Mouse (Mus musculus) G1E (cell line): ENCODE data around the gene Ppfia4. TPM values are rescaled to one million over a fixed set of nuclear protein-coding genes. Genes with fewer than 3 reads are reported as not detected.

Experiments
- ATAC-seq: 2 replicates; pipeline ENCODE4 v1.8.0; 2016; ENCODE audit warnings: mild to moderate bottlenecking; ENCODE audit not compliant: insufficient number of reproducible peaks, poor library complexity, low FRiP score, severe bottlenecking; ENCODE audit errors: extremely low read depth
- DNase-seq: peaks from one replicate; pipeline ENCODE4 v3.0.0; 2012; ENCODE audit warnings: low spot score
- H3K27me3 ChIP-seq: 2 replicates; pipeline ENCODE4 v1.6.1; 2012; ENCODE audit warnings: mild to moderate bottlenecking, low read length, inconsistent platforms; ENCODE audit not compliant: insufficient read depth
- H3K36me3 ChIP-seq: replicated peaks from 2 replicates; pipeline ENCODE3; 2012; ENCODE audit warnings: mild to moderate bottlenecking, inconsistent platforms
- H3K4me1 ChIP-seq: 2 replicates; pipeline ENCODE4 v1.6.1; 2012; ENCODE audit warnings: low read depth, low read length, inconsistent platforms, mixed read lengths; ENCODE audit not compliant: insufficient read depth
- H3K4me3 ChIP-seq: 2 replicates; pipeline ENCODE4 v1.5.1; 2012; ENCODE audit warnings: low read depth, mild to moderate bottlenecking, inconsistent platforms, low read length, moderate library complexity, mixed read lengths
- H3K9me3 ChIP-seq: replicated peaks from 2 replicates; pipeline ENCODE4 v1.6.1; 2012; ENCODE audit warnings: inconsistent platforms
- CTCF ChIP-seq: IDR thresholded peaks from 2 replicates; pipeline ENCODE4 v1.5.1; 2012; ENCODE audit warnings: low read depth, low read length, inconsistent platforms, mixed read lengths
- GATA1 ChIP-seq: IDR thresholded peaks from 2 replicates; pipeline ENCODE4 v1.6.1; 2012; ENCODE audit warnings: borderline replicate concordance, low read length, inconsistent platforms, mixed read lengths
- GATA2 ChIP-seq: IDR thresholded peaks from 2 replicates; pipeline ENCODE4 v1.6.1; 2012; ENCODE audit warnings: low read depth, low read length, inconsistent platforms, borderline replicate concordance
- POLR2AphosphoS5 ChIP-seq: IDR thresholded peaks from 2 replicates; pipeline ENCODE4 v1.6.1; 2012; ENCODE audit warnings: low read depth, low read length, inconsistent platforms; ENCODE audit not compliant: insufficient replicate concordance
- TAL1 ChIP-seq: conservative IDR thresholded peaks from 2 replicates; pipeline ENCODE4 v1.6.1; 2012; ENCODE audit warnings: low read depth, low read length, inconsistent platforms, mixed read lengths
- polyA plus RNA-seq: library from polyadenylated mRNA; stranded (reverse); fragments of >175 nt; gene quantifications from 2 replicates; pipeline ENCODE4 v1.2.3, GENCODE M21; 2012
- total RNA-seq, 2 experiments: library from RNA; stranded (forward) in 1 of 2; stranded (reverse) in 1 of 2; fragments of 200-1000 nt in 1 of 2; fragments of >200 nt in 1 of 2; fragmentation: Nextera tagmentation in 1 of 2; gene quantifications; 2 replicates each; pipeline ENCODE4 v1.2.3; 2014 to 2017

Ppfia4 gene
- total and polyA plus RNA-seq, 3 experiments: 0.05 to 0.13 TPM; not detected in 1

- no peaks in the 10 kb centered on the region for H3K36me3 ChIP-seq
- peaks cover 56% of the 10 kb centered on the region for H3K27me3 ChIP-seq
- TF ChIP-seq GATA2 (no peak), GATA1 (no peak), POLR2AphosphoS5 (no peak), TAL1 (no peak), CTCF (no peak)
- ATAC-seq (no peak), DNase-seq (no peak)
- H3K9me3 ChIP-seq: no peaks in the 10 kb centered on the region
- H3K4me1 ChIP-seq: peaks cover 4% of the 10 kb centered on the region; the same call in 1 of the 2 replicates
- H3K4me3 ChIP-seq: no peak overlapping the region
Measured at GRCm38 (mm10) chr1:134320691-134321301, 11.9 kb downstream of the Ppfia4 start.

DNA sequence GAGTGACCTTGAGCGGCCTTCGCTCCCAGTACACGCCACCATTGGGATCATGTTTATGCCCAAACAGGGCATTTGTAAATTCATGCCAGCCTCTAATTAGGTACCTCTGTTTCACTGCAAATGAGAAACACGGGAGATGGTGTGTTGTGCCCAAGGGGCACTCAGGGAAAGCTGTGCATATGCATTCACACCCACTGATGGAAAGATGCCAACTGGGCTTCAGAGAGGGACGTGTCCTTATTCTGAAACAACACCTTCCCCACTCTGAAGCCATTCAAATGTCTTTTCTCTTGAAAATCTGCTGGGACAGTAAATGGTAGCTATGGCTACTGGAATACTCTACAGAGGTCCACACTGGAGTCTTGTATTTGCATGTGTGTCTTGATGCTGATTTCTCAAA, 14.5 kb downstream of the Ppfia4 start:
- TF ChIP-seq GATA1 (no peak), CTCF (no peak), TAL1 (no peak), POLR2AphosphoS5 (no peak), GATA2 (no peak)
- H3K27me3 ChIP-seq: peaks cover 53% of the 10 kb centered on the region

DNA sequence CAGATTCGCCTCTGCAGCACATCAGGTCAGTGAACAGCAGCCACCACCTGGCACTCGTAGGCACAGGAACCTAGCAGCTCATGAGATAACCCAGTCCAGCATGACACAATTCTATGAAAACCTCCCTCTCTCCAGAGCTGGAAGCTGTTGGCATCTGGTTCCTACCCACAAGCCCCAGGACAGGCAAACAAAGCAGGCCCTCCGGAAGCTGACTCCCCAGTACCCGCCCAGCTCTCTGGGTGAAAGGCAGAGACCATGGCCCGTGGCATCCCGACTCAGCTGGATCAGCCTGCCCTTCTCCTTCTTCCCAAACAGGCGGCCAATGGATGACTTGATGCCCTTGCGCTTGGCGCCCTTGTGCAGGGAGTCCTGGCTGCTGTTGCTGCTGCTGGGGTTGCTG, 16.4 kb downstream of the Ppfia4 start:
- DNase-seq (no peak), ATAC-seq (no peak)
- Histone ChIP-seq H3K4me1 (no peaks in the 10 kb centered on the region), H3K9me3 (no peaks in the 10 kb centered on the region), H3K4me3 (no peak overlapping the region), H3K36me3 (no peaks in the 10 kb centered on the region), H3K27me3 (peaks cover 52% of the 10 kb centered on the region)
- TF ChIP-seq CTCF (no peak), TAL1 (no peak), POLR2AphosphoS5 (no peak), GATA2 (no peak), GATA1 (no peak)

More for the DNA sequence above, 14.5 kb downstream of the Ppfia4 start:
- no peaks in the 10 kb centered on the region for H3K36me3 ChIP-seq
- no peak for DNase-seq
- ATAC-seq: no peak
- peaks cover 4% of the 10 kb centered on the region; the same call in 1 of the 2 replicates for H3K4me1 ChIP-seq
- no peak overlapping the region for H3K4me3 ChIP-seq
- H3K9me3 ChIP-seq: no peaks in the 10 kb centered on the region

DNA sequence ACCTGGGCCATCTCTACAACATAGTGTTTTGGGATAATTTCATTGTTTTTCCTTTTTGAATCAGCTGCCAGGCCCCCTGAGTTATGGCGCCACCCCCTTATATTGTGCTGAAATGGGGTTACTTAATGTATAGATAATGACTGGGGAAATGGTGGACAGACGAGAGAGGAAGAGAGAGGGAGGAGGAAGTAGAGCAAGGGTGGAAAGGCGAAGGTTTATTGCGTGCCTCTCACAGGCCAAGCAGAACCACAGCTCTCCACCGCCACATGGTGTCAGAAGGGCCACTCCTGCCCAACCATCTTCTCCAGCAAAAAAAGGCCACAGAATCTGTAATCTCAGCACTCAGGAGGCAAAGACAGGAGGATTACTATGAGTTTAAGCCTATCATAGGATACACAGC, 17.5 kb downstream of the Ppfia4 start:
- Histone ChIP-seq H3K4me1 (no peaks in the 10 kb centered on the region), H3K36me3 (no peaks in the 10 kb centered on the region), H3K27me3 (peaks cover 46% of the 10 kb centered on the region), H3K4me3 (no peak overlapping the region), H3K9me3 (no peaks in the 10 kb centered on the region)
- no peak for DNase-seq
- no peak for TF ChIP-seq GATA1
- TF ChIP-seq GATA2: no peak
- no peak for TF ChIP-seq POLR2AphosphoS5
- no peak for ATAC-seq

- no peaks in the 10 kb centered on the region for H3K9me3 ChIP-seq
- H3K27me3 ChIP-seq: peaks cover 29% of the 10 kb centered on the region
- DNase-seq (no peak), ATAC-seq (no peak)
- H3K36me3 ChIP-seq: no peaks in the 10 kb centered on the region
- no peaks in the 10 kb centered on the region for H3K4me1 ChIP-seq
- TF ChIP-seq GATA2: no peak
- TF ChIP-seq POLR2AphosphoS5: no peak
- no peak for TF ChIP-seq TAL1
- no peak for TF ChIP-seq GATA1
- no peak for TF ChIP-seq CTCF
- no peak overlapping the region for H3K4me3 ChIP-seq
Measured at GRCm38 (mm10) chr1:134311760-134312159, 21.0 kb downstream of the Ppfia4 start.

DNA sequence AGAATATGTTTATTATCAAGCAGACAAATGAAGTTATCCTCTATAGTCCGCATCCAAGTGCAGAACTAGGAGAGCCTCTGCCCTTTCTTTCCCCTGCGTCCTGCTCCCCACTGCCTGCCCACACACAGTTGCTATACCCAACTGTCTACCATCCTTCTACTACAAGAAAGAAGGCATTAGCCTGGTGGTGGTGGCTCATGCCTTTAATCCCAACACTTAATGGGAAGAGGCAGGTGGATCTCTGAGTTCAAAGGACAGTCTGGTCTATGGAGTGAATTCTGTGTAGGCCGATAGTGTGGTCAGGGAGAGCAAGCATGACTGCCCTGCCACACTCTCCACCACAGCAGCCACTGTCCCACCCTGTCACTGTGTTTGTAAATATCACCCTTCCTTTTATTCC, 22.0 kb downstream of the Ppfia4 start:
- H3K9me3 ChIP-seq: no peaks in the 10 kb centered on the region
- DNase-seq (no peak), ATAC-seq (no peak)
- peaks cover 22% of the 10 kb centered on the region for H3K27me3 ChIP-seq
- no peaks in the 10 kb centered on the region for H3K4me1 ChIP-seq
- no peak overlapping the region for H3K4me3 ChIP-seq
- no peaks in the 10 kb centered on the region for H3K36me3 ChIP-seq
- TF ChIP-seq CTCF: peak; percentile 3; the same call in 1 of the 2 replicates
- no peak for TF ChIP-seq GATA1

DNA sequence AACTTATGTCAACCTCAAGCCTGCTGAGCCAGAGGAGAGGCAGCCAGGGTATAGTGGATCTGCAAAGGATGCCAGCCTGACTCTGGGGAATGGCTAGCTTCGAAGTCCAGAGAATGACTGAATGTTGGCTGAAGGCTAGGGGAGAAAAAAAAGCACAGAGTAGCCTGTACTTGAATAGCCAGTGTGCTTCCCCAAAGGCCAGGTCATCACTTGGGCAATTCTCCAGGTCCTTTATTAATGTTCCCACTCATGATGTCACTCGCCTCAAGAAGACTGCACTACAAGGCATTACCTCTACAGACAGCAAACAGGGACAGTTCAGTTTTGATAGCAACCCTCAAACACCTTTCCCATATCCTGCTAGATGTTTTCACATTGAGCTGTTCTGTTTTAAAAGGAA, 22.4 kb downstream of the Ppfia4 start:
- TF ChIP-seq CTCF: no peak
- TF ChIP-seq GATA1: no peak
- TF ChIP-seq GATA2: no peak
- TF ChIP-seq POLR2AphosphoS5: no peak
- TF ChIP-seq TAL1: no peak
- no peak for ATAC-seq

More for the DNA sequence above, 22.4 kb downstream of the Ppfia4 start:
- no peaks in the 10 kb centered on the region for H3K36me3 ChIP-seq
- no peak for DNase-seq
- no peaks in the 10 kb centered on the region for H3K4me1 ChIP-seq
- H3K4me3 ChIP-seq: no peak overlapping the region
- H3K9me3 ChIP-seq: no peaks in the 10 kb centered on the region
- H3K27me3 ChIP-seq: peaks cover 24% of the 10 kb centered on the region
